Mouse (Mus musculus) CD4-positive naive resting alpha-beta T cell, adult 76 days (primary cell): ENCODE measurements around the gene Fbxo4. TPM values are rescaled to one million over a fixed set of nuclear protein-coding genes. Genes with fewer than 3 reads are reported as not detected.

Experiments used
- total RNA-seq: library from RNA; stranded (reverse); gene quantifications from one replicate; pipeline ENCODE4 v1.2.4, GENCODE M21; 2023

The Fbxo4 gene
- 13.4 TPM for total RNA-seq

GRCm38 (mm10) chr15:3979061-3979848, at the start of gene Fbxo4:
Gene Fbxo4 (minus strand): TSS chr15:3979573.

GRCm38 (mm10) chr15:4026231-4026773, 46.9 kb upstream of the Fbxo4 start, which contains the start of gene Oxct1:
Gene Oxct1 (plus strand): TSS chr15:4026383.

GRCm38 (mm10) chr15:3995448-3996266, 16.3 kb upstream of the Fbxo4 start, which contains the start of gene AW549877:
Gene AW549877 (minus strand): TSS chr15:3995744.

Other genes with a start within 250 kb of the Fbxo4 start
- gene AW549877, start 16.2 kb upstream of the Fbxo4 start, total RNA-seq, result 49.2 TPM
- 58.5 TPM for gene Oxct1, start 46.8 kb upstream of the Fbxo4 start, total RNA-seq